Mouse (Mus musculus) forebrain, embryonic 15.5 days (tissue): ENCODE data around the gene Mrpl50. TPM values are rescaled to one million over a fixed set of nuclear protein-coding genes. Genes with fewer than 3 reads are reported as not detected.

Source experiments
- polyA plus RNA-seq: library from polyadenylated mRNA; unstranded; fragments of >200 nt; fragmentation: Nextera tagmentation; extraction: Ambion mirVana; gene quantifications from 2 replicates; pipeline ENCODE4 v1.2.1, GENCODE M21; 2015

The Mrpl50 gene
- polyA plus RNA-seq, 1 experiment from 2014 or later, result 77.7 TPM

Other genes with a start within 250 kb of the Mrpl50 start
- gene Acnat2, start 112.9 kb downstream of the Mrpl50 start, polyA plus RNA-seq, result not detected in 2 replicates
- not detected in 2 replicates for gene Acnat1, start 47.2 kb downstream of the Mrpl50 start, polyA plus RNA-seq
- not detected in 2 replicates for gene Baat, start 14.5 kb downstream of the Mrpl50 start, polyA plus RNA-seq
- gene Zfp189, start 83 bp upstream of the Mrpl50 start, polyA plus RNA-seq, result 13.5 and 14.9 TPM in 2 replicates
- gene Aldob, start 28.5 kb upstream of the Mrpl50 start, polyA plus RNA-seq, result 0.18 TPM in 2 replicates
- gene Tmem246, start 76.8 kb upstream of the Mrpl50 start, polyA plus RNA-seq, result 49.9 and 55.8 TPM in 2 replicates
- 57.2 and 60.1 TPM in 2 replicates for gene Rnf20, start 110.9 kb upstream of the Mrpl50 start, polyA plus RNA-seq
- gene Ppp3r2, start 160.9 kb upstream of the Mrpl50 start, polyA plus RNA-seq, result 0.18 and 0.32 TPM in 2 replicates